Mouse (Mus musculus) kidney, adult 2 months (tissue): ENCODE results near the gene Slc15a2. TPM values are rescaled to one million over a fixed set of nuclear protein-coding genes. Genes with fewer than 3 reads are reported as not detected.

ENCODE experiments used
- DNase-seq: peaks from one replicate; pipeline ENCODE4 v3.0.0; 2021
- H3K27ac ChIP-seq: fragments of 200-500 bp; 2 replicates; pipeline ENCODE4 v1.5.1; 2012; ENCODE audit warnings: low read depth, low read length, control low read depth, inconsistent platforms; ENCODE audit not compliant: insufficient read depth
- H3K27me3 ChIP-seq: fragments of 200-500 bp; replicated peaks from 2 replicates; pipeline ENCODE4 v1.6.1; 2012; ENCODE audit warnings: mild to moderate bottlenecking, moderate library complexity, low read length, inconsistent platforms; ENCODE audit not compliant: control insufficient read depth, insufficient read depth
- H3K36me3 ChIP-seq: fragments of 200-500 bp; 2 replicates; pipeline ENCODE4 v1.6.1; 2012; ENCODE audit warnings: mild to moderate bottlenecking, moderate library complexity, low read length, inconsistent platforms; ENCODE audit not compliant: control insufficient read depth, insufficient read depth
- H3K4me1 ChIP-seq: fragments of 200-500 bp; 2 replicates; pipeline ENCODE4 v1.6.1; 2011; ENCODE audit warnings: low read length; ENCODE audit not compliant: control insufficient read depth, insufficient read depth
- H3K4me3 ChIP-seq: fragments of 200-500 bp; 2 replicates; pipeline ENCODE4 v1.5.1; 2011; ENCODE audit warnings: mild to moderate bottlenecking, low read depth, low read length, control low read depth; ENCODE audit not compliant: insufficient read depth
- CTCF ChIP-seq: fragments of 200-500 bp; conservative IDR thresholded peaks from 2 replicates; pipeline ENCODE4 v1.5.1; 2011; ENCODE audit warnings: low read depth, mild to moderate bottlenecking, control low read depth, low read length, moderate library complexity, mixed read lengths; ENCODE audit not compliant: insufficient read depth, insufficient read length
- POLR2A ChIP-seq: fragments of 200-500 bp; IDR thresholded peaks from one replicate; pipeline ENCODE4 v1.6.1; 2011; ENCODE audit warnings: low read depth, low read length, control low read depth
- WGBS: fragments of 180-500 bp; shearing (Covaris S2); methylation state at CpG from one replicate; pipeline ENCODE4 v1.1.7; 2018; 5-methylcytosine and 5-hydroxymethylcytosine counted together
- polyA plus RNA-seq: library from polyadenylated mRNA; depleted of rRNA; stranded (reverse); fragments of >200 nt; gene quantifications from 2 replicates; pipeline ENCODE4 v1.2.3, GENCODE M21; 2012; rRNA removed

The Slc15a2 gene
- polyA plus RNA-seq, 1 experiment = 97.9 TPM

- Histone ChIP-seq H3K4me1 (no peaks in the 10 kb centered on the region), H3K27ac (no peak overlapping the region), H3K36me3 (no peaks in the 10 kb centered on the region; the same call in 1 of the 2 replicates), H3K4me3 (no peak overlapping the region), H3K27me3 (no peaks in the 10 kb centered on the region)
- TF ChIP-seq CTCF = no peak
- TF ChIP-seq POLR2A = no peak
- no peak for DNase-seq
- 88% methylated on average over 4 of the region's 4 CpGs for WGBS
These were observed 67.3 kb downstream of the Slc15a2 start for GRCm38 (mm10) chr16:36717481-36717880.

- WGBS = 89% methylated on average over 12 of the region's 12 CpGs
- TF ChIP-seq POLR2A = no peak
- Histone ChIP-seq H3K4me1 (no peaks in the 10 kb centered on the region), H3K4me3 (no peak overlapping the region), H3K27me3 (no peaks in the 10 kb centered on the region), H3K36me3 (no peaks in the 10 kb centered on the region; the same call in 1 of the 2 replicates), H3K27ac (no peak overlapping the region)
- DNase-seq = peak; percentile 17
These were observed 73.0 kb downstream of the Slc15a2 start for GRCm38 (mm10) chr16:36711760-36712159.

DNA sequence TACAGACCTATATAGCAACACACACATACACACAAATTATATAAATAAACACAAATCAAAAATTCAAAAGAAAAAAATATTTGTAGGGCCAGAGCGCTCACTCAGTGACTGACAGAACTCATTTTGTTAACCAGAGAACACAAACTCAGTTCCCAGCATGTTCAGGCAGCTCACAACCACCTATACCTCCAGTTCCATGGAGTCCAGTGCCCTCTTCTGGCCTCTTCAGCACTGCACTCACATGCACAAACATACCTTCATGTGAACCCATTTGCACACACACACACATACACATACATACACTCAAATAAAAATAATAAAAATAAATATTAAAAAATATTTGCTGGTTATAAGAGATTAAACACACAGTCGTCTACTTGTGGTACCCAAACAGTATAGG, 74.0 kb downstream of the Slc15a2 start:
- H3K27ac ChIP-seq = no peak overlapping the region
- 90% methylated on average over 2 of the region's 2 CpGs for WGBS
- no peak overlapping the region for H3K4me3 ChIP-seq
- H3K27me3 ChIP-seq = no peaks in the 10 kb centered on the region
- no peaks in the 10 kb centered on the region for H3K4me1 ChIP-seq
- no peaks in the 10 kb centered on the region; the same call in 1 of the 2 replicates for H3K36me3 ChIP-seq
- DNase-seq = no peak
- TF ChIP-seq POLR2A (no peak), CTCF (peak; percentile 43)

DNA sequence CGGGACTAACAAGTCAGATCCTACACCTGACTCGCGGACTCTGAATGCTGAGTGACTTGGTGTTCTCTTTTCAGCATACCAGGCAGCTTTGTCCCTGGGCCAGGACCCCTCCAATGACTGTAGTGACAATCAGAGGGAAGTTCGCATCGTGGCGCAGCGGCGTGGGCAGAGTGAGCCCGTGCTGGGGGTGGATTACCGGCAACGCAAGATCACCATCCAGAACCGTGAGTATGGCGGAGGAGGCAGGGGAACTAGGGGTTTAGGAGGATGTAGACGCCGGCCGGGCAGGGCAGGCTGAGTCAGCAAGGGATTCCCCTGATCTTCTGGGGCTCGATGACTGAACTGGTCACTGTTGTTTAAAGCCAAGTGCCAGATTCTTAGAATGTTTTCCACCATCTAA, 75.4 kb downstream of the Slc15a2 start:
- TF ChIP-seq CTCF = no peak
- TF ChIP-seq POLR2A = no peak
- DNase-seq = no peak
- Histone ChIP-seq H3K27ac (no peak overlapping the region), H3K4me1 (no peaks in the 10 kb centered on the region), H3K36me3 (no peaks in the 10 kb centered on the region; the same call in 1 of the 2 replicates), H3K27me3 (no peaks in the 10 kb centered on the region), H3K4me3 (no peak overlapping the region)
- WGBS = 92% methylated on average over 17 of the region's 17 CpGs

DNA sequence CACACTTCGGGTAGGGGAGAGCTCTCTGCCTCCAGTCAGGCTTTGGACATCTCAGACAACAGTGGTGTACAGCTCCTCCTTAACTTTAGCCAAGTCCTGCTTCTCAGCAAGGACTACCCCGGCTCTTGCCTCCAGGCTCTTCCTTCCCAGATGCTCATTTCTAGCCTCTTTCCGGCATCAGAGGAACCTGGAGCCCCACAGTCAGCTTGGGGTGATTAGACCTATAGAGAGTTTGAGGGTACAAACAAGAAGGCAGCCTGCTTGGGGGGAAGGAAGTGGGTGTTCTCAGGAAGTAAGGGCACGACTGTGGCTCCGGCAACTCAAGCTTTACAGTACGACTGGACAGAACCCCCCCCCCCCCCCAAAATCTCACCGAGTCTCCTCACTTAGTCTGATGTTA, 76.0 kb downstream of the Slc15a2 start:
- Histone ChIP-seq H3K4me3 (no peak overlapping the region), H3K4me1 (no peaks in the 10 kb centered on the region), H3K36me3 (no peaks in the 10 kb centered on the region; the same call in 1 of the 2 replicates), H3K27ac (peak overlapping the region; percentile 66), H3K27me3 (no peaks in the 10 kb centered on the region)
- TF ChIP-seq CTCF = no peak
- no peak for TF ChIP-seq POLR2A
- DNase-seq = no peak
- 65% methylated on average over 7 of the region's 7 CpGs for WGBS

- DNase-seq = peak; percentile 78
- no peak overlapping the region for H3K4me3 ChIP-seq
- no peaks in the 10 kb centered on the region for H3K4me1 ChIP-seq
- H3K36me3 ChIP-seq = no peaks in the 10 kb centered on the region; the same call in 1 of the 2 replicates
- WGBS = 43% methylated on average over 6 of the region's 6 CpGs
- TF ChIP-seq CTCF = no peak
- no peak for TF ChIP-seq POLR2A
- H3K27me3 ChIP-seq = no peaks in the 10 kb centered on the region
- H3K27ac ChIP-seq = peak overlapping the region; percentile 66
These were observed 76.9 kb downstream of the Slc15a2 start for GRCm38 (mm10) chr16:36707702-36708423.

DNA sequence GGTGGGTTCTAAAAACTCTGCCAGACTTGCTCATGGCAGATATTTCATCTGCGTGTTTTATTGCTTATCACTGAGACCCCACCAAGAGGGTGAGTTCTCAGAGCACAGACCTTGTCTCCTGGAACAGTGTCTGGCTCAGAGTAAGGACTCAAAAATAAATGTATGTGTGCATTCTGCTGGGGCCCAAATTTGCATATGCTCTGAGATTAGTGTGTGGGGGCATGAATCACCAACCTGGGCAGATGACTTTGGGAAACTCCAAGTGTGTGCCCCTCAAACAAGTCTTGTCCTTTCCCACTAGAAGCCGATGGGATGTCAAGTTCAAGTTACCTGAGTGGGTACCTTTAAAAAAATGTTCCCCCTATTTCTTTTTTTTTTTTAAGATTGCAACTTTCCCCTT, 84.3 kb downstream of the Slc15a2 start:
- Histone ChIP-seq H3K27me3 (no peaks in the 10 kb centered on the region), H3K27ac (no peak overlapping the region), H3K4me1 (no peaks in the 10 kb centered on the region), H3K4me3 (no peak overlapping the region), H3K36me3 (no peaks in the 10 kb centered on the region)
- 83% methylated on average over 2 of the region's 2 CpGs for WGBS
- no peak for DNase-seq
- TF ChIP-seq POLR2A (no peak), CTCF (no peak)

Other genes starting within 250 kb of the Slc15a2 start
- 17.6 and 26.3 TPM in 2 replicates for gene Casr, start 222.8 kb downstream of the Slc15a2 start, polyA plus RNA-seq
- gene Cd86, start 118.9 kb downstream of the Slc15a2 start, polyA plus RNA-seq = 1.2 and 2.3 TPM in 2 replicates
- gene Ildr1, start 91.0 kb downstream of the Slc15a2 start, polyA plus RNA-seq = 20.4 and 31.9 TPM in 2 replicates
- 1.7 and 3.0 TPM in 2 replicates for gene Iqcb1, start 43.4 kb upstream of the Slc15a2 start, polyA plus RNA-seq
- 7.3 and 10.4 TPM in 2 replicates for gene Eaf2, start 90.0 kb upstream of the Slc15a2 start, polyA plus RNA-seq
- gene Golgb1, start 90.2 kb upstream of the Slc15a2 start, polyA plus RNA-seq = 36.2 and 48.8 TPM in 2 replicates
- gene Hcls1, start 150.0 kb upstream of the Slc15a2 start, polyA plus RNA-seq = 5.8 and 10.9 TPM in 2 replicates
- 9.0 and 9.4 TPM in 2 replicates for gene Fbxo40, start 205.5 kb upstream of the Slc15a2 start, polyA plus RNA-seq
- 0.05 and 0.06 TPM in 2 replicates for gene Polq, start 226.8 kb upstream of the Slc15a2 start, polyA plus RNA-seq